Mouse (Mus musculus): ENCODE results near the gene Srp72. TPM values are rescaled to one million over a fixed set of nuclear protein-coding genes. Genes with fewer than 3 reads are reported as not detected.

The Srp72 gene
- polyA plus RNA-seq, 1 experiment: 5.8 TPM

DNA sequence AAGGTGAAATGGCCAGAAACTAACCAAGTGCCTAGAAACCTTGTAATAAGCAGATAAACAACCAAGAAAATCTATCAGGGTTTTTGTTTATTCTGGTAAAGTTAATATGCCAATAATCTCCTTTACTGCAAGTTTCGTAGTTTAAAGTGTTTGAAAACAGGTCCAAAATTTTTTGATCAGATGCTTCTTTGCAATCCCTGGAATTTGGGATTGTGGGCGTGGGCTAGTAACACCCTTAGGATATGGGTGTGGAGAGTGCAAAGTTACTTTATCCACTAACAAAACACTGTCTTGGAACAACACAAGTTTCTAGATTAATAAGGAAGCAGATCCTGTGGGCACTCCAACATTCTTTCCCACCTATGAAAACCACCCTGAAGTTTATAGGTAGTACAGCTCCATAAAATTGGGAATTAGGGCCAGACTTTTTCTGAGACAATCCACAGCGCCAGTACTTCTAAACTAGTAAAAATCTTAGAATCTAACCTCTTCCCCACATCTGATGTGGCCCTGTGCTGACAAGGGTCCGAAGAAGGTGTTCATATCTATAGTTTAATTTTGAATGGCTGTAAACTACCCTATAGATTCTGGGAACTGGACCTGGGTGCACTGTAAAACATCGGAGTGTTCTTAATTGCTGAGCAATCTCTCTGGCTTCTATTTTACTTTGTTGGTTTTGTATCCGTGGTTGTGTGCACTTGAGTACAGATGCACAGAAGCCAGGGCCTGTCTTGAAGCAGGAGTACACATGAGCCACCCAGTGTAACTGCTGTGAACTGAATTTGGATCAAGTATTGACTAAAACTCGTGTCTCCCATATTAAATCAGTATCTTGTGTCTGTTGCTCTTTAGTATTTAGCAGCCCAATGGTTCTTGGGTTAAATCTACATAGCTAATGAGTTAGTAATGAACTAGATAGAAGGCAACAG lies 22.1 kb upstream of the Srp72 start:
- TF ChIP-seq CTCF (IDR thresholded peaks at IDR 0.05; ENCODE audit: extremely low read depth, insufficient read length, insufficient replicate concordance, low read depth, low read length) (no peak), POLR2A (IDR thresholded peaks at IDR 0.05; ENCODE audit: low read depth, low read length) (no peak)
- Histone ChIP-seq H3K27me3 (ENCODE audit: control insufficient read depth, insufficient read depth, low read length) (no peaks in the 10 kb centered on the region), H3K4me3 (ENCODE audit: low read depth, low read length) (peak overlapping the region; percentile 73), H3K27ac (ENCODE audit: insufficient read depth, low read depth, low read length) (peak overlapping the region; percentile 80; the same call in 1 of the 2 replicates), H3K4me1 (ENCODE audit: control insufficient read depth, insufficient read depth, insufficient read length, low read length) (peaks cover 10% of the 10 kb centered on the region; the same call in 1 of the 2 replicates), H3K36me3 (ENCODE audit: control insufficient read depth, insufficient read depth, low read length) (peaks cover 6% of the 10 kb centered on the region)
- WGBS: 5% methylated on average over 7 of the region's 7 CpGs

DNA sequence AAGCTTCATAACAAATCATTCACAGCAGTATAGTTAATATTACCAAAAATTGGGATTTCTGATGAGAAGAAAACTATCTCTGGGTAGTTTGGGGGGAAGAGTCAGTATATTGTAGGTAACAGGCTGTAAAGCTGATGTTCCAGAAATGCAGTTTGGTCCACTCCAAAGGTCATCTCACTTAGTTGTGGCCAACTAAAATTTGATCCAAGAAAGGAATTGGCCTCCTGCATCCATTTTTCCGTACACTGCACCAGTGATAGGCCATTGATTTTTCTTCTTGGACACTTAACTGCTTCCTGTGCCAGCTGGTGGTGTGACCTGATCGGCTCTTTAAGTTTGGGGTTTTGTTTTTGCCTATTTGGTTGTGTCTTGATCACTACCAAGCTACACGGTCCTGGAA lies 20.7 kb upstream of the Srp72 start:
- H3K27me3 ChIP-seq (ENCODE audit: control insufficient read depth, insufficient read depth, low read length): no peaks in the 10 kb centered on the region
- peaks cover 11% of the 10 kb centered on the region for H3K36me3 ChIP-seq (ENCODE audit: control insufficient read depth, insufficient read depth, low read length)
- H3K4me1 ChIP-seq (ENCODE audit: control insufficient read depth, insufficient read depth, insufficient read length, low read length): peaks cover 10% of the 10 kb centered on the region; the same call in 1 of the 2 replicates
- H3K4me3 ChIP-seq (ENCODE audit: low read depth, low read length): no peak overlapping the region
- 27% methylated on average over 3 of the region's 3 CpGs for WGBS
- no peak overlapping the region for H3K27ac ChIP-seq (ENCODE audit: insufficient read depth, low read depth, low read length)
- no peak for TF ChIP-seq POLR2A (IDR thresholded peaks at IDR 0.05; ENCODE audit: low read depth, low read length)
- no peak for TF ChIP-seq CTCF (IDR thresholded peaks at IDR 0.05; ENCODE audit: extremely low read depth, insufficient read length, insufficient replicate concordance, low read depth, low read length)

DNA sequence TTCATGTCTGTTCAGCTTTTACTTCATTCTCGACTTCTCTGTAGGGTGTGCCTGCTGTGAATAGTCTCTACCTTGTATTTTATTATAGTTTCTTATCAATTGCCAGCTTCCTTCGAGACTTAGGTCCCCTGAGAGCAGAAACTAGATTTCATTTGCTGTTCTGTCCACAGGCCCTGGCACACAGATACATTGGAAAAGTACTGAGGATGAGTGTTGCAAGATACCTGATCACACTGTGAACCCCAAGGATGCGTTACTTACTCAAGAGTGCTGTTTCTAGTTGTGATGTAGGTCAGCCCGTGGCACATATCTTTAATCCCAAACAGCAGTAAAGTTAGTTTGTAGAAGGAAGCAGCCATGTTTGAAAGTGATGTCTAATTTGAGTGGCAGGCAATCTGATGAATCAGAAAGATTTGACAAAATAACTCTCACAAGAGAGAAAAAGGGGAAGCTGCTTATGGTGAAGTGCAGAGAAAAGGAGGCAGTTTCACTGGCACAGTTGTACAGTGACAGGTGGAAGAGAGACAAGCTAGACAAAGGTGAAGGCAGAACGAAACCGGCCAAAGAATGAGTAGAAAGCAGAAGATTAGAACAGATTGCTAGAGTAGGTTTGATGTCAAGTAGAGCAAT lies 20.1 kb upstream of the Srp72 start:
- Histone ChIP-seq H3K4me1 (ENCODE audit: control insufficient read depth, insufficient read depth, insufficient read length, low read length) (peaks cover 10% of the 10 kb centered on the region; the same call in 1 of the 2 replicates), H3K4me3 (ENCODE audit: low read depth, low read length) (no peak overlapping the region), H3K27me3 (ENCODE audit: control insufficient read depth, insufficient read depth, low read length) (no peaks in the 10 kb centered on the region), H3K27ac (ENCODE audit: insufficient read depth, low read depth, low read length) (no peak overlapping the region), H3K36me3 (ENCODE audit: control insufficient read depth, insufficient read depth, low read length) (peaks cover 12% of the 10 kb centered on the region)
- WGBS: 41% methylated on average over 6 of the region's 6 CpGs
- TF ChIP-seq CTCF (IDR thresholded peaks at IDR 0.05; ENCODE audit: extremely low read depth, insufficient read length, insufficient replicate concordance, low read depth, low read length) (no peak), POLR2A (IDR thresholded peaks at IDR 0.05; ENCODE audit: low read depth, low read length) (no peak)

DNA sequence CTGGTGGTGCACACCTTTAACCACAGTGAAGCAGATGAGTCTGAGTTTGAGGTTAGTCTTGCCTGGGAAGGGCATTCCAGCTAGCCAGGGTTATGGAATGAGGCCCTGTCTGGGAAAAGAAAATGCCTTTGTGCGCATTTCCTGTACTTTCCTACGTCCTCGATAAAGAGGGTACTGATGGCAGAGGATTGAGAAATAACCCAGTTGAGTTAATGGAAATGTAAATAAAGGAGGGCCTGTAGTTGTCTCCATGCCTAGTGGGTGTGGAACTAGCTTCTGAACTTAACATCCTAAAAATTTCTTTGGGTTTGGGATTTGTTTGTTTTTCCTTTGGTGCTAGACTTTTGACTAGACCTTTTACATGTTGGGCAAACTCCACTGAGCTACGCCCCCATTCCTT lies 19.0 kb upstream of the Srp72 start:
- Histone ChIP-seq H3K4me1 (ENCODE audit: control insufficient read depth, insufficient read depth, insufficient read length, low read length) (peaks cover 10% of the 10 kb centered on the region; the same call in 1 of the 2 replicates), H3K27ac (ENCODE audit: insufficient read depth, low read depth, low read length) (no peak overlapping the region), H3K4me3 (ENCODE audit: low read depth, low read length) (no peak overlapping the region), H3K36me3 (ENCODE audit: control insufficient read depth, insufficient read depth, low read length) (peaks cover 15% of the 10 kb centered on the region), H3K27me3 (ENCODE audit: control insufficient read depth, insufficient read depth, low read length) (no peaks in the 10 kb centered on the region)
- WGBS: 57% methylated on average over 4 of the region's 4 CpGs
- TF ChIP-seq POLR2A (IDR thresholded peaks at IDR 0.05; ENCODE audit: low read depth, low read length) (no peak), CTCF (IDR thresholded peaks at IDR 0.05; ENCODE audit: extremely low read depth, insufficient read length, insufficient replicate concordance, low read depth, low read length) (no peak)

DNA sequence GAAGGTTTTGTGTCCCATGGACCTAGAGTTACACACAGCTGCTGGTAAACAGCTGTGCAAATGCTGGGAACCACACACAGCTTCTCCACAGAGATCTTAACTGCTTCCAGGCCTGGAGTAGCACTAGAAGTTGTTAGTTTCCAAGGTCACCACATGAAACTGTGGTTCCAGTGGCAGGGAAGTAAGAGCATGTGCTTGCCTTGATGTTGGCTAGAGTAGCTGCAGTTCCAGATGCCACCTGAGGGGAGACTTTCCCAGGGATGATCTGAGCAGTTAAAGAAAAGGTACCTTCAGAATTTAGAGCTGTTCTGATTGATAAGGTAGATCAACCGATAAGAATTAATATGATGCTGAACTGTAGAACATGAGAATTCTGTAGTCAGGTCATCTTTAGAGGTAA lies 16.5 kb upstream of the Srp72 start:
- H3K27me3 ChIP-seq (ENCODE audit: control insufficient read depth, insufficient read depth, low read length): no peaks in the 10 kb centered on the region
- WGBS: 93% methylated on average over 1 of the region's 1 CpGs
- H3K27ac ChIP-seq (ENCODE audit: insufficient read depth, low read depth, low read length): no peak overlapping the region
- TF ChIP-seq CTCF (IDR thresholded peaks at IDR 0.05; ENCODE audit: extremely low read depth, insufficient read length, insufficient replicate concordance, low read depth, low read length): no peak
- no peak for TF ChIP-seq POLR2A (IDR thresholded peaks at IDR 0.05; ENCODE audit: low read depth, low read length)
- peaks cover 27% of the 10 kb centered on the region for H3K36me3 ChIP-seq (ENCODE audit: control insufficient read depth, insufficient read depth, low read length)
- H3K4me1 ChIP-seq (ENCODE audit: control insufficient read depth, insufficient read depth, insufficient read length, low read length): peaks cover 6% of the 10 kb centered on the region; the same call in 1 of the 2 replicates
- H3K4me3 ChIP-seq (ENCODE audit: low read depth, low read length): no peak overlapping the region

DNA sequence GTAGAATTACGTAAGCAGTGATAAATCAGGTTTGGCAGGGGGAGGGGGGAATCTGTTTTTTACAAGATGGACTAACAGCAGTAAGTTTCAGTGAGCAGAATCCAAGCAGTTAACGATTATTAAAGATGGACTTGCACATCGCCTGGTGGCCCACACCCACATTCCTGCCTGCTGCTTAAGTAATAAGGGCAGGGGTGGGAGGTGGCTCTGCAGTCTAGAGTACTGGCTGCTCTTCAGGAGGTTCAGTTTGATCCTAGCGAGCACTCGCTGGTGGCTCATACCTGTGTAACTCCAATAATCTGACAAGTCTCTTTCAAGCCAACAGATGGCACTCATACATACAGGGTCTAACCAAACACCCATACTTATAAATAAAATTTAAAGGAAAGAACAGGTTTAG lies 14.9 kb upstream of the Srp72 start:
- no peak overlapping the region for H3K27ac ChIP-seq (ENCODE audit: insufficient read depth, low read depth, low read length)
- H3K36me3 ChIP-seq (ENCODE audit: control insufficient read depth, insufficient read depth, low read length): peaks cover 31% of the 10 kb centered on the region
- no peak overlapping the region for H3K4me3 ChIP-seq (ENCODE audit: low read depth, low read length)
- no peaks in the 10 kb centered on the region for H3K27me3 ChIP-seq (ENCODE audit: control insufficient read depth, insufficient read depth, low read length)
- 71% methylated on average over 5 of the region's 5 CpGs for WGBS
- TF ChIP-seq CTCF (IDR thresholded peaks at IDR 0.05; ENCODE audit: extremely low read depth, insufficient read length, insufficient replicate concordance, low read depth, low read length): no peak
- no peak for TF ChIP-seq POLR2A (IDR thresholded peaks at IDR 0.05; ENCODE audit: low read depth, low read length)
- peaks cover 2% of the 10 kb centered on the region; the same call in 1 of the 2 replicates for H3K4me1 ChIP-seq (ENCODE audit: control insufficient read depth, insufficient read depth, insufficient read length, low read length)

DNA sequence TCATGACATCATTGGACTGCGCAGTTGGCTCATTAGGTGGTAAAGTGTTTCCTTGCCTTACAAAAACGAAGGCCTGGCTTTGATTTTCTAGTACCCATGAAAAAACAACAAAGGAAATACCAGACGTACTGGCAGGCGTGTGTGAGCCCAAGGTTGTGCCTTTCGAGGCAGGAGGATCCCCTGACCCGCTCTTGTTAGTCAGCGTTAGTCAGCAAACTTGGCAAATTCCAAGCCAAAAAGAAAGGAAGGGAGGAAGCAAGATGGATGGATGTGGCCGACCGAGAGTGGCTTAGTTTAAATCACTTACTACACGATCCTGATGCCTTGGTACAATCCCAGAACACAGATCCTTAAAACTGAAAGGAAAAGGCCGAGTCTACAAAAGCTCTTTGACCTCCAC lies 11.9 kb upstream of the Srp72 start:
- Histone ChIP-seq H3K4me1 (ENCODE audit: control insufficient read depth, insufficient read depth, insufficient read length, low read length) (no peaks in the 10 kb centered on the region), H3K4me3 (ENCODE audit: low read depth, low read length) (no peak overlapping the region), H3K27me3 (ENCODE audit: control insufficient read depth, insufficient read depth, low read length) (no peaks in the 10 kb centered on the region), H3K36me3 (ENCODE audit: control insufficient read depth, insufficient read depth, low read length) (peaks cover 34% of the 10 kb centered on the region), H3K27ac (ENCODE audit: insufficient read depth, low read depth, low read length) (no peak overlapping the region)
- TF ChIP-seq CTCF (IDR thresholded peaks at IDR 0.05; ENCODE audit: extremely low read depth, insufficient read length, insufficient replicate concordance, low read depth, low read length) (no peak), POLR2A (IDR thresholded peaks at IDR 0.05; ENCODE audit: low read depth, low read length) (no peak)
- WGBS: 83% methylated on average over 11 of the region's 11 CpGs
